Mouse (Mus musculus): ENCODE measurements around the gene Dcaf12. TPM values are rescaled to one million over a fixed set of nuclear protein-coding genes. Genes with fewer than 3 reads are reported as not detected.

Gene Dcaf12
- total and polyA plus RNA-seq, 2 experiments from 2014 or later: 29.0 to 35.9 TPM

DNA sequence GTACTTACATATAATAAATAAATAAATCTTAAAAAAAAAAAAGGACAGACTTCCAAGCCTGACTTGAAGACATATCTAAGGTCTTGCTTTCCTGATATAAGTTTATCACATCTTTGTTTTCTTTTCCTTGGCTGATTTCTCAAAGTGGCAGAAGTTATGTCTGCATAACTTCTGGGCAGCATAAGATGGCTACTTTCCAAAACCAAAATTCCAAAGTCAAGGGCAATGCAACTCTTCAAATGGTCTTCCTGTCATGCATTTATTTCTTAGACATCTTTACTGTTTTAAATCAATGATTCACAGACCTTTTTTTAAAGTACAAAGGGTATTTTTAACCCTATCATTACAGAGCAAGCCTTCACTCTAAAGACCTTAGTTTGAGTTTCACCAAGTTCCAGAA is 54.0 kb downstream of the Dcaf12 start:
- Histone ChIP-seq H3K36me3 (replicated peaks; ENCODE audit: control insufficient read depth, insufficient read depth, low read length) (peaks cover under 1% of the 10 kb centered on the region; the same call in 1 of the 2 replicates), H3K9me3 (replicated peaks; ENCODE audit: control insufficient read depth, low read length) (no peaks in the 10 kb centered on the region), H3K27ac (ENCODE audit: low read depth) (no peak overlapping the region), H3K4me2 (ENCODE audit: low read depth, low read length) (no peak overlapping the region), H3K4me3 (ENCODE audit: low read depth, low read length) (no peak overlapping the region), H3K27me3 (ENCODE audit: control insufficient read depth, insufficient read depth, low read length) (no peaks in the 10 kb centered on the region), H3K9ac (replicated peaks; ENCODE audit: low read depth, low read length) (no peak overlapping the region), H3K4me1 (ENCODE audit: control insufficient read depth, insufficient read depth) (peaks cover 39% of the 10 kb centered on the region)
- DNase-seq (ENCODE audit: low spot score) (no peak), ATAC-seq (ENCODE audit: insufficient read depth, low read depth) (no peak)
- TF ChIP-seq EP300 (IDR thresholded peaks at IDR 0.05; ENCODE audit: low read depth): no peak
- no peak for TF ChIP-seq CTCF (IDR thresholded peaks at IDR 0.05; ENCODE audit: low read depth)

DNA sequence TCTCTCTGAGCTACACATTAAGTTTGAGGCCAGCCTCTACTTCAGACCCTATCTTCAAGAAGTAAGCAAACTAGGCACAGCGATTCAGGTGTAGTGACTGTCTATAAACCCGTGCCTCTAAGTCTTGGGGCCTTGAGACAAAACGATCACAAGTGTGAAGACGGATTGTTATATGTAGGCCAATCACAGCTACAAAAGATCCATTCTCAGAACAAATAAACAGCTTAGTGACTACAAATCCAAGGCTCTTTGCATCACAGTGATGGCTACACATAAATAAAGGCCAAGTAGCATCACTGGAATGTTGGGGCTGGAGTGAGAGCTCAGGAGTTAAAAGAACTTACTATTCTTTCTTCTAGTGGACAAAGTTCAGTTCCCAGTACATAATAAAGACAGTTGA is 55.7 kb downstream of the Dcaf12 start:
- 88% methylated on average over 4 of the region's 4 CpGs for WGBS
- Histone ChIP-seq H3K9ac (replicated peaks; ENCODE audit: low read depth, low read length) (no peak overlapping the region), H3K27ac (ENCODE audit: low read depth) (no peak overlapping the region), H3K4me2 (ENCODE audit: low read depth, low read length) (no peak overlapping the region), H3K9me3 (replicated peaks; ENCODE audit: control insufficient read depth, low read length) (no peaks in the 10 kb centered on the region), H3K36me3 (replicated peaks; ENCODE audit: control insufficient read depth, insufficient read depth, low read length) (no peaks in the 10 kb centered on the region; the same call in 1 of the 2 replicates), H3K27me3 (ENCODE audit: control insufficient read depth, insufficient read depth, low read length) (no peaks in the 10 kb centered on the region), H3K4me1 (ENCODE audit: control insufficient read depth, insufficient read depth) (peaks cover 43% of the 10 kb centered on the region), H3K4me3 (ENCODE audit: low read depth, low read length) (no peak overlapping the region)
- ATAC-seq (ENCODE audit: insufficient read depth, low read depth): no peak
- DNase-seq (ENCODE audit: low spot score): no peak
- TF ChIP-seq CTCF (IDR thresholded peaks at IDR 0.05; ENCODE audit: low read depth): no peak
- no peak for TF ChIP-seq EP300 (IDR thresholded peaks at IDR 0.05; ENCODE audit: low read depth)

DNA sequence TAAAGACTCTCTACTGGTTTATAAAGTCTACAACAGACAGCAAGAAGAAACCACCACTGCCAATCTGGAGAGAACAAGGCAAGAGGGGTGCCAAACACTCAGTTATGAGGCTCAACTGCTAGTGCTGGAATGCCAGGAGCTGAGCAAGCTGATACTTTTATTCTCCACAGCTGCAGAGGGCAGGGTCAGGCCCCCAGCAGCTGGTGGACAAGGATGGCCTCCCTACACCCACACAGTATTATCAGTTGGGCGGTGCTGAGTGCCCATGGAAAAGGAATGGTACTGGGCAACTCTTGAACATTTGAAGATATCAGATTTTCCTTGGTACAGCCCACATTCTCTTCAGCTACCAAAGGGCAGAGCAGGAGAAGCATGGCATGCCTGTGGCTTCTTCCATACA is 56.9 kb downstream of the Dcaf12 start:
- DNase-seq (ENCODE audit: low spot score) (peak; percentile 38), ATAC-seq (ENCODE audit: insufficient read depth, low read depth) (peak; percentile 54)
- no peaks in the 10 kb centered on the region; the same call in 1 of the 2 replicates for H3K36me3 ChIP-seq (replicated peaks; ENCODE audit: control insufficient read depth, insufficient read depth, low read length)
- H3K9me3 ChIP-seq (replicated peaks; ENCODE audit: control insufficient read depth, low read length): no peaks in the 10 kb centered on the region
- WGBS: 54% methylated on average over 1 of the region's 1 CpGs
- H3K4me2 ChIP-seq (ENCODE audit: low read depth, low read length): no peak overlapping the region
- peaks cover 43% of the 10 kb centered on the region for H3K4me1 ChIP-seq (ENCODE audit: control insufficient read depth, insufficient read depth)
- no peak for TF ChIP-seq EP300 (IDR thresholded peaks at IDR 0.05; ENCODE audit: low read depth)
- no peak for TF ChIP-seq CTCF (IDR thresholded peaks at IDR 0.05; ENCODE audit: low read depth)
- peak overlapping the region; percentile 90 for H3K27ac ChIP-seq (ENCODE audit: low read depth)
- H3K4me3 ChIP-seq (ENCODE audit: low read depth, low read length): no peak overlapping the region
- no peaks in the 10 kb centered on the region for H3K27me3 ChIP-seq (ENCODE audit: control insufficient read depth, insufficient read depth, low read length)
- H3K9ac ChIP-seq (replicated peaks; ENCODE audit: low read depth, low read length): no peak overlapping the region

DNA sequence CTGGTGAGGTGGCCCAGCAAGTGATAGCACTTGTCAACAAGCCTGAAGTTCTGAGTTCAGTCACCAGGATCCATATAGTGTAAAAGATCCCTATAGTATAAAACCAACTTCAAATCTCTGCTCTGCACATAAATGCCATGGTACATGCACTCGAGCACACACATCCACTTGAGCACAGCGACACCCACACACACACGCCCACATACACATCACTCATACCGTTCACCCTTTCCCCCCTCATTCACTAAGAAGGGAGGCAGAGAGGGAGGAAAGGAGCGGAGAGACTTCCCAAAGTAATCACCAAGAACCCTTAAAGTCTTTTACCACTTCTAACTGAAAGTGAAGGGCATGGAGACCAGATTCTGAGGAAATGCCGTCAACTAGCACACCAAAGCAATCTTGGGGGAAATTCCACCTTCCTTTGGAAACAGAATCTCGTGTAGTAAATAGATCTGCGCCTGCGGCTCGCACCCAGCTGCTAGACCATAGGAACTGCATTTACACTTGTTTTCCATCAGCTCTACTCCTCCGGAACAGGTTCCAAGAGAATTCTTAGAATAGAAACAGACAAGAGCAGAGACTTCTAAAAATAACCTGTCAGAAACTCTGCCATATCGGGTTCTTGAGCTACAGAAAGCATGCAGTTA is 59.0 kb downstream of the Dcaf12 start:
- no peak for TF ChIP-seq CTCF (IDR thresholded peaks at IDR 0.05; ENCODE audit: low read depth)
- TF ChIP-seq EP300 (IDR thresholded peaks at IDR 0.05; ENCODE audit: low read depth): no peak
- Histone ChIP-seq H3K4me3 (ENCODE audit: low read depth, low read length) (peak overlapping the region; percentile 32), H3K9ac (replicated peaks; ENCODE audit: low read depth, low read length) (peak overlapping the region; percentile 27), H3K27me3 (ENCODE audit: control insufficient read depth, insufficient read depth, low read length) (no peaks in the 10 kb centered on the region), H3K4me1 (ENCODE audit: control insufficient read depth, insufficient read depth) (peaks cover 39% of the 10 kb centered on the region), H3K4me2 (ENCODE audit: low read depth, low read length) (peak overlapping the region; percentile 46), H3K27ac (ENCODE audit: low read depth) (peak overlapping the region; percentile 90), H3K9me3 (replicated peaks; ENCODE audit: control insufficient read depth, low read length) (no peaks in the 10 kb centered on the region), H3K36me3 (replicated peaks; ENCODE audit: control insufficient read depth, insufficient read depth, low read length) (peaks cover 8% of the 10 kb centered on the region; the same call in 1 of the 2 replicates)
- ATAC-seq (ENCODE audit: insufficient read depth, low read depth): peak; percentile 81
- DNase-seq (ENCODE audit: low spot score): peak; percentile 74
- 14% methylated on average over 12 of the region's 12 CpGs for WGBS

DNA sequence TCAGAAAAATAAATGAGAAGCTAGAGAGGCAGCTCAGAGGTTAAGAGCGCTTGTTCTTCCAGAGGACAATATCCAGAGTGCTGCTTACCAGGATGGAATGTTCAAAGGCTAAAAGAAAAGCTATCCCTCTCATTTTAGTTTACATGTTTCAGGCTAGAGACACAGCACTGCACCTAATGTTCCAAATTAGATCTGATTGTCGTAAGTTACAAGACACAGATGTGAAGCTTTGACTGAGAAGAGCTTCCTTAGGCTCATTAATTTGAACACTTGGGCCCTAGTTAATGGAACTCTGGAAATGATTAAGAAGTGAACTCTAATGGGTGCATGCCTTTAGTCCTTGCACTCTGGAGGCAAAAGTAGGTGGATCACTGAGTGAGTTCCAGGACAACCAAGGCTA is 60.9 kb downstream of the Dcaf12 start:
- H3K4me1 ChIP-seq (ENCODE audit: control insufficient read depth, insufficient read depth): peaks cover 31% of the 10 kb centered on the region
- peaks cover 22% of the 10 kb centered on the region for H3K36me3 ChIP-seq (replicated peaks; ENCODE audit: control insufficient read depth, insufficient read depth, low read length)
- ATAC-seq (ENCODE audit: insufficient read depth, low read depth) (no peak), DNase-seq (ENCODE audit: low spot score) (no peak)
- WGBS: 89% methylated on average over 2 of the region's 2 CpGs
- H3K4me2 ChIP-seq (ENCODE audit: low read depth, low read length): no peak overlapping the region
- H3K4me3 ChIP-seq (ENCODE audit: low read depth, low read length): no peak overlapping the region
- H3K27me3 ChIP-seq (ENCODE audit: control insufficient read depth, insufficient read depth, low read length): no peaks in the 10 kb centered on the region
- no peaks in the 10 kb centered on the region for H3K9me3 ChIP-seq (replicated peaks; ENCODE audit: control insufficient read depth, low read length)
- H3K9ac ChIP-seq (replicated peaks; ENCODE audit: low read depth, low read length): no peak overlapping the region
- TF ChIP-seq EP300 (IDR thresholded peaks at IDR 0.05; ENCODE audit: low read depth) (no peak), CTCF (IDR thresholded peaks at IDR 0.05; ENCODE audit: low read depth) (no peak)
- peak overlapping the region; percentile 2; the same call in 1 of the 2 replicates for H3K27ac ChIP-seq (ENCODE audit: low read depth)

DNA sequence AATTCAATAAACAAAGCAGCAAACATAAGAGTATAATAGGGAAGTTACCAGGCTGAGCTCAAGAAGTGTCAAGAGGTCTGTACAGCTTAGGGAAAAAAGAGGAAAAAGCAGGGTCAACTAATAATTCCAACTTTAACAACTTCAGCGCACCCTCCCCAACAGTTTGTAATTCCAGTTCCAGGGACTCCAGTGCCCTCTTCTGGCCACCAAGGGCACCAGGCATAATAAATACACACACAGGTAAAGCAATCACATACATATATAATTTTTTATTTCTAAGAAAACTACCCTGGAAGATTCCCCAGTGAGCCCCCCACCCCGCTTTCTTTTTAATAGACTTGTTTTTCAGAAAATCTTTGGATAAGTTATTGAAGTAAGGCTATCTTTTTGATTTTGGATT is 69.3 kb downstream of the Dcaf12 start:
- Histone ChIP-seq H3K9ac (replicated peaks; ENCODE audit: low read depth, low read length) (no peak overlapping the region), H3K4me3 (ENCODE audit: low read depth, low read length) (no peak overlapping the region), H3K4me1 (ENCODE audit: control insufficient read depth, insufficient read depth) (no peaks in the 10 kb centered on the region), H3K4me2 (ENCODE audit: low read depth, low read length) (no peak overlapping the region), H3K9me3 (replicated peaks; ENCODE audit: control insufficient read depth, low read length) (no peaks in the 10 kb centered on the region), H3K36me3 (replicated peaks; ENCODE audit: control insufficient read depth, insufficient read depth, low read length) (peaks cover 30% of the 10 kb centered on the region), H3K27me3 (ENCODE audit: control insufficient read depth, insufficient read depth, low read length) (no peaks in the 10 kb centered on the region), H3K27ac (ENCODE audit: low read depth) (no peak overlapping the region)
- DNase-seq (ENCODE audit: low spot score): no peak
- no peak for TF ChIP-seq EP300 (IDR thresholded peaks at IDR 0.05; ENCODE audit: low read depth)
- peak; percentile 37 for TF ChIP-seq CTCF (IDR thresholded peaks at IDR 0.05; ENCODE audit: low read depth)
- no peak for ATAC-seq (ENCODE audit: insufficient read depth, low read depth)
- 96% methylated on average over 2 of the region's 2 CpGs for WGBS

Other genes starting within 250 kb of the Dcaf12 start
- 0.54 and 6.3 TPM in 2 replicates for gene Aqp3, start 216.7 kb downstream of the Dcaf12 start, total RNA-seq (2014; rRNA removed; ENCODE audit: low replicate concordance)
- 0.19 and 0.36 TPM in 2 replicates for gene Aqp3, start 216.7 kb downstream of the Dcaf12 start, polyA plus RNA-seq (2015; fragmentation: Nextera tagmentation; extraction: Ambion mirVana)
- 15.0 and 39.8 TPM in 2 replicates for gene Nol6, start 190.4 kb downstream of the Dcaf12 start, total RNA-seq (2014; rRNA removed; ENCODE audit: low replicate concordance)
- 6.6 and 7.3 TPM in 2 replicates for gene Nol6, start 190.4 kb downstream of the Dcaf12 start, polyA plus RNA-seq (2015; fragmentation: Nextera tagmentation; extraction: Ambion mirVana)
- gene Ube2r2, start 179.1 kb downstream of the Dcaf12 start, total RNA-seq (2014; rRNA removed; ENCODE audit: low replicate concordance): 43.7 and 48.9 TPM in 2 replicates
- 60.9 and 69.7 TPM in 2 replicates for gene Ube2r2, start 179.1 kb downstream of the Dcaf12 start, polyA plus RNA-seq (2015; fragmentation: Nextera tagmentation; extraction: Ambion mirVana)
- 18.2 and 19.5 TPM in 2 replicates for gene Ubap2, start 39.7 kb downstream of the Dcaf12 start, total RNA-seq (2014; rRNA removed; ENCODE audit: low replicate concordance)
- 26.4 and 27.1 TPM in 2 replicates for gene Ubap2, start 39.7 kb downstream of the Dcaf12 start, polyA plus RNA-seq (2015; fragmentation: Nextera tagmentation; extraction: Ambion mirVana)
- 43.2 and 125 TPM in 2 replicates for gene Ubap1, start 34.1 kb upstream of the Dcaf12 start, total RNA-seq (2014; rRNA removed; ENCODE audit: low replicate concordance)
- gene Ubap1, start 34.1 kb upstream of the Dcaf12 start, polyA plus RNA-seq (2015; fragmentation: Nextera tagmentation; extraction: Ambion mirVana): 45.3 and 45.7 TPM in 2 replicates
- 2.9 and 3.4 TPM in 2 replicates for gene Kif24, start 150.0 kb upstream of the Dcaf12 start, total RNA-seq (2014; rRNA removed; ENCODE audit: low replicate concordance)
- gene Kif24, start 150.0 kb upstream of the Dcaf12 start, polyA plus RNA-seq (2015; fragmentation: Nextera tagmentation; extraction: Ambion mirVana): 1.1 and 1.4 TPM in 2 replicates
- gene Nudt2, start 150.3 kb upstream of the Dcaf12 start, total RNA-seq (2014; rRNA removed; ENCODE audit: low replicate concordance): 10.5 and 37.6 TPM in 2 replicates
- 42.0 and 45.9 TPM in 2 replicates for gene Nudt2, start 150.3 kb upstream of the Dcaf12 start, polyA plus RNA-seq (2015; fragmentation: Nextera tagmentation; extraction: Ambion mirVana)
- gene AI464131, start 188.2 kb upstream of the Dcaf12 start, total RNA-seq (2014; rRNA removed; ENCODE audit: low replicate concordance): 6.3 and 9.3 TPM in 2 replicates
- 2.5 and 2.9 TPM in 2 replicates for gene AI464131, start 188.2 kb upstream of the Dcaf12 start, polyA plus RNA-seq (2015; fragmentation: Nextera tagmentation; extraction: Ambion mirVana)
- gene 1110017D15Rik, start 202.4 kb upstream of the Dcaf12 start, total RNA-seq (2014; rRNA removed; ENCODE audit: low replicate concordance): not detected in 2 replicates
- 0.18 and 1.0 TPM in 2 replicates for gene 1110017D15Rik, start 202.4 kb upstream of the Dcaf12 start, polyA plus RNA-seq (2015; fragmentation: Nextera tagmentation; extraction: Ambion mirVana)